Mouse (Mus musculus) bone marrow, adult 2 months (tissue): ENCODE results near the gene Pik3cg.

Source experiments
- CTCF ChIP-seq: fragments of 200-500 bp; IDR thresholded peaks from 2 replicates; pipeline ENCODE4 v1.5.1; 2011; ENCODE audit warnings: low read length, control low read depth; ENCODE audit not compliant: control insufficient read depth, insufficient read depth
- POLR2A ChIP-seq: fragments of 200-500 bp; IDR thresholded peaks from 2 replicates; pipeline ENCODE4 v1.6.1; 2011; ENCODE audit warnings: low read depth, mild to moderate bottlenecking, control low read depth, low read length, borderline replicate concordance; ENCODE audit not compliant: control insufficient read depth

DNA sequence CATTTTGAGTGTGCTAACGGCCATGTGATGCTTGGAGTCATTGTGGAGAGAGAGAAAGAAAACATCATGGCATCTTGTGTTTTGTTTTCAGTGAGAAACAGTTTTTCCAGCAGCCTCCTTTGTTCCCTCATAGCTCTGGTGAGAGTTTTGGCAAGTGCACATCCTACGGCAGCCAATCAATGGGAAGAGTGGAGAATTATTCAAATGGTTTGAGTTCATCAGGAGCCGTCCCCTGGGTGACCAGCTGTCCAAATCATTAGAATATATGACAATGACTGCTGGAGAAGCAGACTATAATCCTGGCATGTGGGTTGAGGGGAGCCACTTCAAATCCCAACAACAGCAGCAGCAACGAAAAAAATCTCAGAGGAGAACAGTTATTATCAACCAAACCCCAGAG, 2.8 kb upstream of the Pik3cg start:
- no peak for TF ChIP-seq POLR2A
- no peak for TF ChIP-seq CTCF
